Mouse (Mus musculus) MEL (cell line): ENCODE data around the gene Degs2.

Experiments
- CTCF ChIP-seq, 3 experiments: IDR thresholded peaks in 2 of 3; conservative IDR thresholded peaks in 1 of 3; 2 replicates each; pipeline ENCODE4 v1.5.1; 2011 to 2012; ENCODE audit warnings: low read length in 3 of 3, low read depth in 2 of 3, mild to moderate bottlenecking in 2 of 3, improper control_type of control experiment in 1 of 3, inconsistent platforms in 1 of 3, mixed read lengths in 1 of 3, moderate library complexity in 1 of 3; ENCODE audit not compliant: control insufficient read depth in 1 of 3, insufficient read depth in 1 of 3, poor library complexity in 1 of 3, severe bottlenecking in 1 of 3
- POLR2A ChIP-seq, 2 experiments: IDR thresholded peaks; 2 replicates each; pipeline ENCODE4 v1.6.1; 2011 to 2012; ENCODE audit warnings: low read length in 2 of 2, mild to moderate bottlenecking in 2 of 2, control low read depth in 1 of 2, improper control_type of control experiment in 1 of 2, low read depth in 1 of 2, moderate library complexity in 1 of 2; ENCODE audit not compliant: control insufficient read depth in 1 of 2, insufficient read depth in 1 of 2, poor library complexity in 1 of 2

GRCm38 (mm10) chr12:108712481-108712880 is 10.4 kb upstream of the Degs2 start:
- no peak for TF ChIP-seq CTCF (IDR thresholded peaks at IDR 0.05 in 2 of 3, conservative IDR thresholded peaks at IDR 0.05 in 1 of 3; ENCODE audit: control insufficient read depth in 1 of 3, insufficient read depth in 1 of 3, low read depth in 2 of 3, low read length in 3 of 3, poor library complexity in 1 of 3, severe bottlenecking in 1 of 3)
- TF ChIP-seq POLR2A (IDR thresholded peaks at IDR 0.05; ENCODE audit: control insufficient read depth in 1 of 2, insufficient read depth in 1 of 2, low read depth in 1 of 2, low read length in 2 of 2, poor library complexity in 1 of 2) = no peak
